Mouse (Mus musculus): ENCODE results near the gene Cpxm2. TPM values are rescaled to one million over a fixed set of nuclear protein-coding genes. Genes with fewer than 3 reads are reported as not detected.

Cpxm2 gene
- polyA plus RNA-seq, 1 experiment from 2014 or later: 0.61 TPM

DNA sequence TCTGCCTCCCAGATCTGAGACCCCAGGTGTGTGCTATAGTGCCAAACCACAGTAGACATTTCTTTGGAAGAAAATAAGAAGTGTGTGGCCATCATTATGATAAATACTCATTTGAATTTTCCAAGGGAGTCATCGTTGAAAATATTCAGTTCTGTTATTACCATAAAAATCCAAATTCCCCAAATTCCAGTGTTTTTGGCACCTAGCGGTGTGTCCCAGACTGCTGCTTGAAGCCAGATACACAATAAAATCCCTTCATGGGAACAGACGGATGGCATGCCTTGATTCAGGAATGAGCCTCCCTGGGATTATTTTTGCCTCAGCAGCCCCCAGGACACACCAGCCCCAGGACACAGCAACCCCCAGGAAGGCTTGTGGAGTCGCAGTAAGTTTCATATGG, 34.7 kb downstream of the Cpxm2 start:
- DNase-seq (ENCODE audit: low spot score) (no peak), ATAC-seq (no peak)
- Histone ChIP-seq H3K9me3 (ENCODE audit: low read length) (no peaks in the 10 kb centered on the region), H3K4me2 (replicated peaks; ENCODE audit: low read depth, low read length) (no peak overlapping the region), H3K4me1 (ENCODE audit: insufficient read depth, low read depth, low read length) (no peaks in the 10 kb centered on the region), H3K4me3 (ENCODE audit: low read depth, low read length) (no peak overlapping the region), H3K27me3 (replicated peaks; ENCODE audit: insufficient read depth, low read length) (no peaks in the 10 kb centered on the region), H3K36me3 (ENCODE audit: insufficient read depth, low read length) (no peaks in the 10 kb centered on the region), H3K9ac (replicated peaks; ENCODE audit: low read depth) (no peak overlapping the region), H3K27ac (ENCODE audit: low read length) (no peak overlapping the region)
- TF ChIP-seq EP300 (IDR thresholded peaks at IDR 0.05) (no peak), CTCF (IDR thresholded peaks at IDR 0.05) (no peak)
- WGBS: 77% methylated on average over 4 of the region's 4 CpGs

- Histone ChIP-seq H3K9ac (replicated peaks; ENCODE audit: low read depth) (no peak overlapping the region), H3K4me1 (ENCODE audit: insufficient read depth, low read depth, low read length) (no peaks in the 10 kb centered on the region), H3K36me3 (ENCODE audit: insufficient read depth, low read length) (no peaks in the 10 kb centered on the region), H3K27ac (ENCODE audit: low read length) (no peak overlapping the region), H3K9me3 (ENCODE audit: low read length) (no peaks in the 10 kb centered on the region), H3K4me2 (replicated peaks; ENCODE audit: low read depth, low read length) (no peak overlapping the region), H3K27me3 (replicated peaks; ENCODE audit: insufficient read depth, low read length) (no peaks in the 10 kb centered on the region), H3K4me3 (ENCODE audit: low read depth, low read length) (no peak overlapping the region)
- TF ChIP-seq CTCF (IDR thresholded peaks at IDR 0.05): no peak
- no peak for ATAC-seq
- 76% methylated on average over 5 of the region's 5 CpGs for WGBS
- DNase-seq (ENCODE audit: low spot score): no peak
Observed at GRCm38 (mm10) chr7:132111770-132112169, 42.8 kb downstream of the Cpxm2 start.

GRCm38 (mm10) chr7:132110308-132110707, 44.2 kb downstream of the Cpxm2 start:
- H3K27me3 ChIP-seq (replicated peaks; ENCODE audit: insufficient read depth, low read length): no peaks in the 10 kb centered on the region
- H3K9ac ChIP-seq (replicated peaks; ENCODE audit: low read depth): no peak overlapping the region
- DNase-seq (ENCODE audit: low spot score) (no peak), ATAC-seq (no peak)
- no peak overlapping the region for H3K27ac ChIP-seq (ENCODE audit: low read length)
- 78% methylated on average over 3 of the region's 3 CpGs for WGBS
- no peaks in the 10 kb centered on the region for H3K9me3 ChIP-seq (ENCODE audit: low read length)
- no peak overlapping the region for H3K4me2 ChIP-seq (replicated peaks; ENCODE audit: low read depth, low read length)
- TF ChIP-seq EP300 (IDR thresholded peaks at IDR 0.05) (no peak), CTCF (IDR thresholded peaks at IDR 0.05) (no peak)
- no peaks in the 10 kb centered on the region for H3K36me3 ChIP-seq (ENCODE audit: insufficient read depth, low read length)
- H3K4me1 ChIP-seq (ENCODE audit: insufficient read depth, low read depth, low read length): no peaks in the 10 kb centered on the region
- no peak overlapping the region for H3K4me3 ChIP-seq (ENCODE audit: low read depth, low read length)

DNA sequence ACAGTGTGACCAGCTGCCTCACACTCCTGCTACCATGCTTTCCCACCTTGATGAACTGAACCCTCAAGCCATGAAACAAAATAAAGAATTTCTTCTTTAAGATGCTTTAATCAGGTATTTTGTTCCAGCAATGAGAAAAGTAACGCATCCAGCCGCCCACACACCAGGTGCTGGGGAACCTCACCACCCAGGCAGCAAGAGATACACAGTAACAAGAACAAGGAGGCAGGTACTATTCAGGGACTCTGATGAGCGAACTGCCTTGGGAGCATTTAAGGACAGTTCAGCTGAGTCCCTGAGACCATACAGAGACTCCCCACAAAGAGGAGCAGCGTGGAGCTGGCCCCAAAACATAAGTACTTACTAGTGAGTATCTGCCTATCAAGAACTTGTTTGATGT, 47.6 kb downstream of the Cpxm2 start:
- no peaks in the 10 kb centered on the region for H3K4me1 ChIP-seq (ENCODE audit: insufficient read depth, low read depth, low read length)
- TF ChIP-seq EP300 (IDR thresholded peaks at IDR 0.05) (no peak), CTCF (IDR thresholded peaks at IDR 0.05) (no peak)

GRCm38 (mm10) chr7:132105326-132105725, 49.2 kb downstream of the Cpxm2 start:
- no peaks in the 10 kb centered on the region for H3K36me3 ChIP-seq (ENCODE audit: insufficient read depth, low read length)
- 69% methylated on average over 4 of the region's 4 CpGs for WGBS
- ATAC-seq (no peak), DNase-seq (ENCODE audit: low spot score) (no peak)
- no peak overlapping the region for H3K4me2 ChIP-seq (replicated peaks; ENCODE audit: low read depth, low read length)
- no peak for TF ChIP-seq EP300 (IDR thresholded peaks at IDR 0.05)
- no peak for TF ChIP-seq CTCF (IDR thresholded peaks at IDR 0.05)
- H3K9ac ChIP-seq (replicated peaks; ENCODE audit: low read depth): no peak overlapping the region
- H3K4me3 ChIP-seq (ENCODE audit: low read depth, low read length): no peak overlapping the region
- no peaks in the 10 kb centered on the region for H3K9me3 ChIP-seq (ENCODE audit: low read length)
- no peak overlapping the region for H3K27ac ChIP-seq (ENCODE audit: low read length)
- H3K27me3 ChIP-seq (replicated peaks; ENCODE audit: insufficient read depth, low read length): no peaks in the 10 kb centered on the region
- no peaks in the 10 kb centered on the region for H3K4me1 ChIP-seq (ENCODE audit: insufficient read depth, low read depth, low read length)

More for the DNA sequence above, 47.6 kb downstream of the Cpxm2 start:
- no peak overlapping the region for H3K9ac ChIP-seq (replicated peaks; ENCODE audit: low read depth)
- H3K9me3 ChIP-seq (ENCODE audit: low read length): no peaks in the 10 kb centered on the region
- DNase-seq (ENCODE audit: low spot score) (no peak), ATAC-seq (no peak)
- H3K4me2 ChIP-seq (replicated peaks; ENCODE audit: low read depth, low read length): no peak overlapping the region
- no peak overlapping the region for H3K27ac ChIP-seq (ENCODE audit: low read length)
- no peak overlapping the region for H3K4me3 ChIP-seq (ENCODE audit: low read depth, low read length)
- WGBS: 71% methylated on average over 4 of the region's 4 CpGs
- H3K27me3 ChIP-seq (replicated peaks; ENCODE audit: insufficient read depth, low read length): no peaks in the 10 kb centered on the region
- no peaks in the 10 kb centered on the region for H3K36me3 ChIP-seq (ENCODE audit: insufficient read depth, low read length)

DNA sequence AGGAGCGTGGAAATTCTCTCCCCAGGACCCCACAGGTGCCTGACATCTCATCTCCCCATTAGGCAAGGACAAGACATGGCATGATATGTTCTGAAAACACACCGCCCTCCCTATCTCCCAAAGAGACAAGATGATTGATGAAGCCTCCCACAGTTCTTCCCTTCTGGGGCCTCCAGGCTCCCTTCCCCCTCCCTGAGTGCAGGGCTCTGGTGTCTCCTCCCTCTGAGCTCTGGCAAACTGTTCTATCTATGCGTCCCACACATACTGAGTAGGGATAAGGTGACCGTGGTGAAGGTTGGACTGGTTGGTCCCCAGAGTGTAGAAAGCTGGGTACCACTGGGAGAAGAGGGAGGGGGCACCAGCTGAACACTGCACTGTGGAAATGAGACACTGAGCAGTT, 56.1 kb downstream of the Cpxm2 start:
- no peak for ATAC-seq
- Histone ChIP-seq H3K36me3 (ENCODE audit: insufficient read depth, low read length) (no peaks in the 10 kb centered on the region), H3K4me2 (replicated peaks; ENCODE audit: low read depth, low read length) (no peak overlapping the region), H3K4me1 (ENCODE audit: insufficient read depth, low read depth, low read length) (no peaks in the 10 kb centered on the region), H3K27ac (ENCODE audit: low read length) (no peak overlapping the region), H3K9ac (replicated peaks; ENCODE audit: low read depth) (no peak overlapping the region), H3K9me3 (ENCODE audit: low read length) (no peaks in the 10 kb centered on the region), H3K4me3 (ENCODE audit: low read depth, low read length) (no peak overlapping the region), H3K27me3 (replicated peaks; ENCODE audit: insufficient read depth, low read length) (no peaks in the 10 kb centered on the region)
- DNase-seq (ENCODE audit: low spot score): no peak
- TF ChIP-seq EP300 (IDR thresholded peaks at IDR 0.05) (no peak), CTCF (IDR thresholded peaks at IDR 0.05) (no peak)
- WGBS: 24% methylated on average over 4 of the region's 4 CpGs

- TF ChIP-seq CTCF (IDR thresholded peaks at IDR 0.05): no peak
- no peak for TF ChIP-seq EP300 (IDR thresholded peaks at IDR 0.05)
- no peak overlapping the region for H3K27ac ChIP-seq (ENCODE audit: low read length)
- ATAC-seq (no peak), DNase-seq (ENCODE audit: low spot score) (no peak)
- no peaks in the 10 kb centered on the region for H3K36me3 ChIP-seq (ENCODE audit: insufficient read depth, low read length)
- H3K4me2 ChIP-seq (replicated peaks; ENCODE audit: low read depth, low read length): no peak overlapping the region
- H3K9me3 ChIP-seq (ENCODE audit: low read length): no peaks in the 10 kb centered on the region
- 57% methylated on average over 7 of the region's 7 CpGs for WGBS
- H3K4me1 ChIP-seq (ENCODE audit: insufficient read depth, low read depth, low read length): no peaks in the 10 kb centered on the region
- no peaks in the 10 kb centered on the region for H3K27me3 ChIP-seq (replicated peaks; ENCODE audit: insufficient read depth, low read length)
- no peak overlapping the region for H3K9ac ChIP-seq (replicated peaks; ENCODE audit: low read depth)
- no peak overlapping the region for H3K4me3 ChIP-seq (ENCODE audit: low read depth, low read length)
Observed at GRCm38 (mm10) chr7:132094666-132095065, 59.9 kb downstream of the Cpxm2 start.

All from lung, postnatal 0 days (tissue).